Mouse (Mus musculus): Measurements from ENCODE around the gene B3galnt2.
"Not testable (repeated sequence)": the region's sequence is repeated elsewhere in the genome, so short reads cannot be mapped to it uniquely, and the experiment has no call there.

- TF ChIP-seq CTCF (IDR thresholded peaks at IDR 0.05; ENCODE audit: borderline replicate concordance, extremely low read depth, insufficient read depth, insufficient read length); POLR2A (IDR thresholded peaks at IDR 0.05; ENCODE audit: borderline replicate concordance, extremely low read depth, insufficient read depth, insufficient read length, poor library complexity, severe bottlenecking): not testable (repeated sequence)
Observed at GRCm38 (mm10) chr13:13981842-13982241, 27.6 kb downstream of the B3galnt2 start.

Measured in brain, embryonic 14.5 days (tissue).